Mouse (Mus musculus) lung, embryonic 16.5 days (tissue): ENCODE results near the gene Gm26602. TPM values are rescaled to one million over a fixed set of nuclear protein-coding genes. Genes with fewer than 3 reads are reported as not detected.
A peak's percentile ranks its signal among the peaks of the same experiment; 100 is the strongest.

Experiments
- ATAC-seq: fragments of 200-750 bp; cut with Nextera tagmentation; 2 replicates; pipeline ENCODE4 v1.8.0; 2017; ENCODE audit warnings: low read depth, mild to moderate bottlenecking, moderate library complexity
- H3K27ac ChIP-seq: fragments of 300-500 bp; sonication (generic); 2 replicates; pipeline ENCODE4 v1.5.1; 2014; ENCODE audit warnings: mild to moderate bottlenecking, control low read depth, low read length
- H3K27me3 ChIP-seq: fragments of 300-500 bp; sonication (generic); 2 replicates; pipeline ENCODE4 v1.6.1; 2014; ENCODE audit warnings: low read depth, low read length, mixed read lengths; ENCODE audit not compliant: control insufficient read depth, insufficient read depth
- H3K36me3 ChIP-seq: fragments of 300-500 bp; sonication (generic); 2 replicates; pipeline ENCODE4 v1.6.1; 2014; ENCODE audit warnings: low read length; ENCODE audit not compliant: control insufficient read depth, insufficient read depth
- H3K4me1 ChIP-seq: fragments of 300-500 bp; sonication (generic); replicated peaks from 2 replicates; pipeline ENCODE4 v1.6.1; 2014; ENCODE audit warnings: low read length, mixed read lengths; ENCODE audit not compliant: control insufficient read depth, insufficient read depth
- H3K4me2 ChIP-seq: fragments of 300-500 bp; sonication (generic); 2 replicates; pipeline ENCODE4 v1.6.1; 2014; ENCODE audit warnings: low read depth, low read length, control low read depth
- H3K4me3 ChIP-seq: fragments of 300-500 bp; sonication (generic); 2 replicates; pipeline ENCODE4 v1.5.1; 2014; ENCODE audit warnings: mild to moderate bottlenecking, low read length, control low read depth
- H3K9ac ChIP-seq: fragments of 300-500 bp; sonication (generic); 2 replicates; pipeline ENCODE4 v1.6.1; 2014; ENCODE audit warnings: low read length, control low read depth
- H3K9me3 ChIP-seq: fragments of 300-500 bp; sonication (generic); 2 replicates; pipeline ENCODE4 v1.6.1; 2016; ENCODE audit warnings: low read length; ENCODE audit not compliant: control insufficient read depth
- WGBS: fragments of 180-500 bp; shearing (Covaris S2); extraction: QIAGEN DNeasy Blood & Tissue Kit; methylation state at CpG from one replicate; pipeline ENCODE4 v1.1.7; 2014; 5-methylcytosine and 5-hydroxymethylcytosine counted together
- polyA plus RNA-seq: library from polyadenylated mRNA; unstranded; fragments of >200 nt; fragmentation: Nextera tagmentation; extraction: Ambion mirVana; gene quantifications from 2 replicates; pipeline ENCODE4 v1.2.1, GENCODE M21; 2015

Gm26602 gene
- polyA plus RNA-seq, 1 experiment from 2014 or later: 12.8 TPM

GRCm38 (mm10) chr10:79920056-79920890 lies 9.6 kb downstream of the Gm26602 start:
- ATAC-seq: no peak
- no peaks in the 10 kb centered on the region for H3K36me3 ChIP-seq
- H3K27ac ChIP-seq: no peak overlapping the region
- H3K4me2 ChIP-seq: no peak overlapping the region
- 19% methylated on average over 26 of the region's 26 CpGs for WGBS
- H3K9me3 ChIP-seq: no peaks in the 10 kb centered on the region
- H3K4me1 ChIP-seq: peaks cover 29% of the 10 kb centered on the region
- H3K4me3 ChIP-seq: peak overlapping the region; percentile 35; the same call in 1 of the 2 replicates
- no peak overlapping the region for H3K9ac ChIP-seq
- peaks cover 58% of the 10 kb centered on the region for H3K27me3 ChIP-seq

- no peak within 1 kb of the TSS for H3K27ac ChIP-seq
- WGBS: 4% methylated on average over 40 of the region's 41 CpGs
- H3K9me3 ChIP-seq: no peaks in the 10 kb centered on the region
- no peaks in the 10 kb centered on the region for H3K36me3 ChIP-seq
- H3K4me3 ChIP-seq: peak within 1 kb of the TSS; percentile 35
- H3K4me2 ChIP-seq: peak within 1 kb of the TSS; percentile 37
- peaks cover 28% of the 10 kb centered on the region for H3K4me1 ChIP-seq
- peak within 1 kb of the TSS; percentile 59 for H3K9ac ChIP-seq
- ATAC-seq: no peak
- peaks cover 58% of the 10 kb centered on the region for H3K27me3 ChIP-seq
These were observed 10.4 kb downstream of the Gm26602 start, which contains the start of gene R3hdm4 for GRCm38 (mm10) chr10:79920958-79921535. TSS of gene R3hdm4 (minus strand) at chr10:79921208.

DNA sequence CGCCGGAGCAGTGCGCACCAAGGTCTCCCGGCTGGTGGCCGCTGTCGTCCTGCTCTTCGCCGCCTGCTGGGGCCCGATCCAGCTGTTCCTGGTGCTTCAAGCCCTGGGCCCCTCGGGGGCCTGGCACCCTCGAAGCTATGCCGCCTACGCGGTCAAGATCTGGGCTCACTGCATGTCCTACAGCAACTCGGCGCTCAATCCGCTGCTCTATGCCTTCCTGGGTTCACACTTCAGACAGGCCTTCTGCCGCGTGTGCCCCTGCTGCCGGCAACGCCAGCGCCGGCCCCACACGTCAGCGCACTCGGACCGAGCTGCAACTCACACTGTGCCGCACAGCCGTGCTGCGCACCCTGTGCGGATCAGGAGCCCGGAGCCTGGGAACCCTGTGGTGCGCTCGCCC lies 10.9 kb downstream of the Gm26602 start:
- peak overlapping the region; percentile 35 for H3K4me3 ChIP-seq
- no peaks in the 10 kb centered on the region for H3K9me3 ChIP-seq
- no peak overlapping the region for H3K27ac ChIP-seq
- 2% methylated on average over 34 of the region's 34 CpGs for WGBS
- ATAC-seq: no peak
- peaks cover 28% of the 10 kb centered on the region for H3K4me1 ChIP-seq
- H3K9ac ChIP-seq: peak overlapping the region; percentile 59
- no peaks in the 10 kb centered on the region for H3K36me3 ChIP-seq
- peaks cover 58% of the 10 kb centered on the region for H3K27me3 ChIP-seq
- peak overlapping the region; percentile 37 for H3K4me2 ChIP-seq

- Histone ChIP-seq H3K4me3 (no peak overlapping the region), H3K4me1 (peaks cover 33% of the 10 kb centered on the region), H3K4me2 (peak overlapping the region; percentile 95), H3K36me3 (no peaks in the 10 kb centered on the region), H3K27me3 (peaks cover 30% of the 10 kb centered on the region), H3K9ac (no peak overlapping the region), H3K9me3 (no peaks in the 10 kb centered on the region), H3K27ac (no peak overlapping the region)
- ATAC-seq: no peak
- 8% methylated on average over 29 of the region's 29 CpGs for WGBS
These were observed 14.5 kb downstream of the Gm26602 start for GRCm38 (mm10) chr10:79924998-79925784.

DNA sequence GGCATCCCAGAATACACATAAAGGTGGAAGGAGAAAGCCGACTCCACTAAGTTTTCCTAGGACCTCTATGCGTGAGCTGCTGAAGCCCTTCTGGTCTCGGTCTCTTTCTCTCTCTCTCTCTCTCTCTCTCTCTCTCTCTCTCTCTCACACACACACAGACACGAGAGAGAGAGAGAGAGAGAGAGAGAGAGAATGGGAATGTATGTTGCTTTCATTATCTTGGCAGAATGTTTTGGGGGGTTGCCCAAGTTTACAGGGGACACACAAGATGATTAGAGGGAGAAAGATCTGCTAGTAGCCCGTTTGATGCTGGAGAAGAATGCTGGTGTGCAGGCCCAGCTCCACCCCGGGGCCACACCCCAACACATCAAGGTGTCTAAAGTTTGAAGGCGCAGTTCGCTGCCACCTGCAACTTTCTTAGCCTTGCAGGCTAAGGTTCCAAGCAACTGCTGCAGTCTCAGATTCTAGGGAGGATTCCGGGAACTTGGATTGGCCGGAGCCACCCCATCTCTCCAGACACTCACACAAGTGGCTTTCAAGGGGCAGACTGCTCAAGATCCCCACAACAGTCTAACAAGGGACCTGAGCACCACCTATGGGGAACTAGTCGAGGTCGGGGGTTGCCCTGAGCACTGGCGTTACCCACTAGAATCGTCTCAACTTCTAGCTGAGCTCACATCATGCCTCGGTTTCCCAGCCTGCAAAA lies 15.3 kb downstream of the Gm26602 start:
- H3K4me2 ChIP-seq: peak overlapping the region; percentile 95
- H3K36me3 ChIP-seq: 0 out of 2 replicates have a peak, but pooled peaks cover 2% of the 10 kb centered on the region
- no peaks in the 10 kb centered on the region for H3K9me3 ChIP-seq
- WGBS: 6% methylated on average over 14 of the region's 15 CpGs
- H3K27me3 ChIP-seq: peaks cover 23% of the 10 kb centered on the region
- ATAC-seq: no peak
- peak overlapping the region; percentile 92 for H3K4me3 ChIP-seq
- H3K4me1 ChIP-seq: peaks cover 30% of the 10 kb centered on the region
- peak overlapping the region; percentile 96 for H3K9ac ChIP-seq
- peak overlapping the region; percentile 69 for H3K27ac ChIP-seq

DNA sequence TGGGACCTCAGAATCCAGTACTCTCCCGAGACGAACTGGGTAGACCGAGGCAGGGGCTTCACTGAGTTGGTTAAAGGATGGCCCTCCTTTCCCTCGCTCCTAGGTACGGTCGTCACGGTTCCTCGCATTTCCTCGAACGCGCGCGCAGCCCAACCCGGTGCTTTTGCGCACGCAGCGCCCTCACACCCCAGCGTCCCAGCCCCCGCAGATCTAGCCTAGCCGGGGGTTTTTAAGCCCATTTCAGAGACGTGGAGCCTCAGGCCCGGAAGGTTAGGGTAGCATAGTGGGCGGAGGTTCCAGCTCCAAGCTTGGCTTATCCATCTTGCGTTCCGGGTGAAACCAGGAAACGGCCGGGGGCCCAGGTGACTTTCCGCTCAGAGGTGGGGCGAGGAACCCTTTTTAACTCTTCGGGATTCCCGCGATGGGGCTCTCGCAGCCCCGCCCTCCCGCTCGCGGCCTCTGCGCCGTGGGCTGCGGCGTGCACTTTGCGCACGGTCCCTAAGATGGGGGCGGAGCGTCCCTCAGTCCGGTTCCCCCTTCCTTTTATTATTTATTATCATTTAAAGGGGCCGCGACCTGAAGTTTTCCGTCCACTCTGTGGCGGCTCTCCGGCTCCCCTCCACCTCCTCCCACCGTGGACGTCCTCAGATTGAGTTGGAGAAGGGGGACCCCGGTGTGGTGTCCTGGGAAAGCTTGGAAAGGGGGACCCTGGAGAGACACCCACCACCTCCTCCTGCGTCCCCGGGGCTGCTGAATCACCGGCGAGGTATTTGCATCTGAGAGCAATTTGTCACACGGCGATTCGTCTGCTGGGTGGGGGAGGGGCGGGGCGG lies 16.1 kb downstream of the Gm26602 start, which contains the start of gene Arid3a:
TSS of gene Arid3a (plus strand) at position 553 of the 833 bp plus-strand sequence.
- Histone ChIP-seq H3K27ac (peak within 1 kb of the TSS; percentile 95), H3K4me3 (peak within 1 kb of the TSS; percentile 92), H3K27me3 (peaks cover 15% of the 10 kb centered on the region), H3K4me1 (peaks cover 25% of the 10 kb centered on the region), H3K4me2 (peak within 1 kb of the TSS; percentile 95), H3K9me3 (no peaks in the 10 kb centered on the region), H3K36me3 (0 out of 2 replicates have a peak, but pooled peaks cover 3% of the 10 kb centered on the region), H3K9ac (peak within 1 kb of the TSS; percentile 96)
- ATAC-seq: peak; percentile 78
- WGBS: under 1% methylated on average over 63 of the region's 63 CpGs

- peak overlapping the region; percentile 95 for H3K4me2 ChIP-seq
- peak overlapping the region; percentile 95 for H3K27ac ChIP-seq
- ATAC-seq: peak; percentile 37
- H3K36me3 ChIP-seq: 0 out of 2 replicates have a peak, but pooled peaks cover 6% of the 10 kb centered on the region
- peaks cover 7% of the 10 kb centered on the region for H3K27me3 ChIP-seq
- H3K9me3 ChIP-seq: no peaks in the 10 kb centered on the region
- H3K4me3 ChIP-seq: peak overlapping the region; percentile 92
- H3K9ac ChIP-seq: peak overlapping the region; percentile 96
- H3K4me1 ChIP-seq: peaks cover 32% of the 10 kb centered on the region
- WGBS: under 1% methylated on average over 54 of the region's 54 CpGs
These were observed 16.8 kb downstream of the Gm26602 start for GRCm38 (mm10) chr10:79927324-79928029.
